Mouse (Mus musculus) stomach, postnatal 0 days (tissue): ENCODE measurements at regions not wholly inside any gene's neighbourhood (a gene's known extent, or its start where the extent isn't known, plus 50 kb on each side); places are given as distances from the start of the nearest gene placed in this dataset.

Source experiments
- CTCF ChIP-seq: IDR thresholded peaks from 2 replicates; pipeline ENCODE4 v1.5.1; 2016; ENCODE audit warnings: antibody characterized with exemption, low read depth, mild to moderate bottlenecking, moderate library complexity
- EP300 ChIP-seq: optimal IDR thresholded peaks from 2 replicates; pipeline ENCODE3; 2016; ENCODE audit warnings: antibody characterized with exemption

GRCm38 (mm10) chr14:58976791-58977190 is 165.9 kb downstream of the 1700129C05Rik start:
- TF ChIP-seq CTCF (no peak), EP300 (no peak)
